Mouse (Mus musculus): ENCODE measurements around the gene Cbfa2t2.

GRCm38 (mm10) chr2:154499717-154500247 lies 63.5 kb downstream of the Cbfa2t2 start:
- TF ChIP-seq POLR2A (IDR thresholded peaks at IDR 0.05; ENCODE audit: extremely low read depth, insufficient read depth, low read length) (no peak), CTCF (IDR thresholded peaks at IDR 0.05; ENCODE audit: extremely low read depth, insufficient read depth, low read length) (no peak)

Data from cortical plate, adult 2 months (tissue).